Mouse (Mus musculus) forebrain, embryonic 11.5 days (tissue): ENCODE data around the gene Sfxn2. TPM values are rescaled to one million over a fixed set of nuclear protein-coding genes. Genes with fewer than 3 reads are reported as not detected.

Experiments
- ATAC-seq: fragments of 200-750 bp; cut with Nextera tagmentation; replicated peaks from 2 replicates; pipeline ENCODE4 v1.8.0; 2017; ENCODE audit warnings: moderate TSS enrichment; ENCODE audit not compliant: low FRiP score
- DNase-seq: peaks from one replicate; pipeline ENCODE4 v3.0.0-alpha.2; 2017; ENCODE audit warnings: low spot score
- H3K27ac ChIP-seq: fragments of 300-500 bp; sonication (generic); 2 replicates; pipeline ENCODE4 v1.5.1; 2014; ENCODE audit warnings: low read depth, low read length
- H3K27me3 ChIP-seq: fragments of 300-500 bp; sonication (generic); 2 replicates; pipeline ENCODE4 v1.6.1; 2014; ENCODE audit warnings: mild to moderate bottlenecking, low read length, mixed read lengths; ENCODE audit not compliant: control insufficient read depth, insufficient read depth
- H3K36me3 ChIP-seq: fragments of 300-500 bp; sonication (generic); 2 replicates; pipeline ENCODE4 v1.6.1; 2014; ENCODE audit warnings: mild to moderate bottlenecking, low read length, moderate library complexity, mixed read lengths; ENCODE audit not compliant: control insufficient read depth, insufficient read depth
- H3K4me1 ChIP-seq: fragments of 300-500 bp; sonication (generic); replicated peaks from 2 replicates; pipeline ENCODE4 v1.6.1; 2014; ENCODE audit warnings: low read length, mixed read lengths; ENCODE audit not compliant: control insufficient read depth, insufficient read depth
- H3K4me2 ChIP-seq: fragments of 300-500 bp; sonication (generic); 2 replicates; pipeline ENCODE4 v1.6.1; 2014; ENCODE audit warnings: low read depth, mild to moderate bottlenecking, low read length, moderate library complexity, mixed read lengths; ENCODE audit not compliant: severe bottlenecking
- H3K4me3 ChIP-seq: fragments of 300-500 bp; sonication (generic); 2 replicates; pipeline ENCODE4 v1.5.1; 2014; ENCODE audit warnings: low read depth, low read length
- H3K9ac ChIP-seq: fragments of 300-500 bp; sonication (generic); 2 replicates; pipeline ENCODE4 v1.6.1; 2014; ENCODE audit warnings: low read length
- H3K9me3 ChIP-seq: fragments of 300-500 bp; sonication (generic); 2 replicates; pipeline ENCODE4 v1.6.1; 2016; ENCODE audit warnings: low read length, mixed read lengths; ENCODE audit not compliant: control insufficient read depth
- WGBS: fragments of 180-500 bp; shearing (Covaris S2); extraction: QIAGEN DNeasy Blood & Tissue Kit; methylation state at CpG from one replicate; pipeline ENCODE4 v1.1.7; 2014; 5-methylcytosine and 5-hydroxymethylcytosine counted together
- polyA plus RNA-seq: library from polyadenylated mRNA; unstranded; fragments of >200 nt; fragmentation: Nextera tagmentation; extraction: Ambion mirVana; gene quantifications from 2 replicates; pipeline ENCODE4 v1.2.1, GENCODE M21; 2014

Gene Sfxn2
- polyA plus RNA-seq, 1 experiment from 2014 or later = 10.9 TPM

- Histone ChIP-seq H3K9ac (peak overlapping the region; percentile 77), H3K9me3 (no peaks in the 10 kb centered on the region), H3K4me1 (peaks cover 6% of the 10 kb centered on the region; the same call in 1 of the 2 replicates), H3K4me3 (peak overlapping the region; percentile 92), H3K36me3 (no peaks in the 10 kb centered on the region), H3K27ac (no peak overlapping the region), H3K27me3 (no peaks in the 10 kb centered on the region), H3K4me2 (peak overlapping the region; percentile 93)
- no peak for DNase-seq
- 22% methylated on average over 22 of the region's 22 CpGs for WGBS
- ATAC-seq = no peak; the same call in none of the 2 replicates
Measured at GRCm38 (mm10) chr19:46599375-46600256, 26.5 kb downstream of the Sfxn2 start.

DNA sequence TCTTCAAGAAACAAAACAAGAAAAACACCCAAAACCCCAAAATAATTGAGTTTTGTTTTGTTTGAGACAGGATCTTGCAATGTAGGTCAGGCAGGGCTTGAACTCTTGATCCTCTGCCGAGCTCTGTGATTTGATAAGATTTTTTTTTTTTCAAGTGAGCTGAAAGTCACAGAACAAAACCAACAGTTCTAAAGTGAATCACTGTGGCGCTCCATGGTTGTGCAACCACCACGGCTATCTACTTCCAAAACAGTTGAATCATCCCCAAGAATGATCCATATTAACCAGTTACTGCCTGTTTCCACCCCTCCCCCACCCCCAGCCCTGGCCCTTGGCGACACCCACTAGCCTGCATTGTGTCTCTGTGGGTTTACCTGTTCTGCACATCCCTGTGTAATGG, 27.2 kb downstream of the Sfxn2 start:
- DNase-seq = no peak
- H3K9me3 ChIP-seq = no peaks in the 10 kb centered on the region
- ATAC-seq = no peak
- no peak overlapping the region for H3K9ac ChIP-seq
- no peaks in the 10 kb centered on the region for H3K27me3 ChIP-seq
- 0 out of 2 replicates have a peak overlapping the region, but pooled peaks have one; percentile 93 for H3K4me2 ChIP-seq
- no peaks in the 10 kb centered on the region for H3K36me3 ChIP-seq
- peaks cover 6% of the 10 kb centered on the region; the same call in 1 of the 2 replicates for H3K4me1 ChIP-seq
- no peak overlapping the region for H3K4me3 ChIP-seq
- H3K27ac ChIP-seq = no peak overlapping the region
- 89% methylated on average over 4 of the region's 4 CpGs for WGBS

DNA sequence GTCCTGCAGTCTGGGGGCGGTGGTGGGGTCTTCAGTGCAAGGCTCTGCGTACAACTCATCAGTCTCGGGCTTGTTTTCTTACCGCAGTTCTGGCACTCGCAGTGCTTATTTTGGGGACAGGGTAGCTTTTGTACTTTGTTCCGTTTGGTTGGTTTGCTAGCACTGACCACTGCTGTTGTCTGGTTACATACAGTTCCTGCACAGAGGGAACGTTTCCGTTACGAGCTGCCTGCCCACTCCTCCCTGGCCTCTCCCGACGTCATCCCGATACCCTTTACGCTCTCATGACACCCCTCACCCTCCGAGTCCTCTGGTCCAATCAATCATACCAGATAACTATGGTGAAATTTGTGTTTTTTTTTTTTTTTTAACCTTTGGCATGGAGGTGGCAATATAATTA, 28.3 kb downstream of the Sfxn2 start:
- Histone ChIP-seq H3K4me2 (no peak overlapping the region), H3K4me3 (no peak overlapping the region), H3K9ac (no peak overlapping the region), H3K4me1 (peaks cover 6% of the 10 kb centered on the region; the same call in 1 of the 2 replicates), H3K27me3 (no peaks in the 10 kb centered on the region), H3K9me3 (no peaks in the 10 kb centered on the region), H3K27ac (no peak overlapping the region), H3K36me3 (no peaks in the 10 kb centered on the region)
- ATAC-seq = no peak
- DNase-seq = no peak
- 90% methylated on average over 14 of the region's 14 CpGs for WGBS

DNA sequence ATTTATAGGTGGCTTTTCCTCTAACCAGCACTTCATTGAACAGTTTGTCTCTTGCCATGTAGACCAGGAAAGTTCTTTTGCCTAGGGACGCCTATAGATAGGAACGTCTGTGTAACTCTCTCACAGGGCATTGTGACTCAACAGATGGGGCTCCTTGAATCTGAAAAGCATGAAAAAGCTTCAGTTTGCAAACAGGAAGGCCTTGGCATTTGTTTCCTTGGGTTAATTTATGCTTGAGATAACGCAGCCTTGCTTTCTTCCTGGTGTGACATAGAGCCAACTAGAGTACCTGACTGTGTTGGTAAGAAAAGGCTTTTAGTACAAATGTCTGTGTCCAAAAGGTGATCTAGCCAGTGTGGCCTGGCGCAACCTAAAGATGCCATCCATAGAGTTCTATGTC, 29.2 kb downstream of the Sfxn2 start:
- Histone ChIP-seq H3K9ac (no peak overlapping the region), H3K9me3 (no peaks in the 10 kb centered on the region), H3K4me2 (no peak overlapping the region), H3K27ac (no peak overlapping the region), H3K27me3 (no peaks in the 10 kb centered on the region), H3K36me3 (no peaks in the 10 kb centered on the region), H3K4me1 (peaks cover 6% of the 10 kb centered on the region; the same call in 1 of the 2 replicates), H3K4me3 (no peak overlapping the region)
- DNase-seq = no peak
- no peak for ATAC-seq
- WGBS = 93% methylated on average over 4 of the region's 4 CpGs

GRCm38 (mm10) chr19:46606718-46607117, 33.6 kb downstream of the Sfxn2 start:
- Histone ChIP-seq H3K27ac (no peak overlapping the region), H3K4me1 (no peaks in the 10 kb centered on the region), H3K27me3 (no peaks in the 10 kb centered on the region), H3K9ac (no peak overlapping the region), H3K36me3 (no peaks in the 10 kb centered on the region), H3K9me3 (no peaks in the 10 kb centered on the region), H3K4me2 (no peak overlapping the region), H3K4me3 (no peak overlapping the region)
- WGBS = 96% methylated on average over 13 of the region's 13 CpGs
- DNase-seq (no peak), ATAC-seq (no peak)

DNA sequence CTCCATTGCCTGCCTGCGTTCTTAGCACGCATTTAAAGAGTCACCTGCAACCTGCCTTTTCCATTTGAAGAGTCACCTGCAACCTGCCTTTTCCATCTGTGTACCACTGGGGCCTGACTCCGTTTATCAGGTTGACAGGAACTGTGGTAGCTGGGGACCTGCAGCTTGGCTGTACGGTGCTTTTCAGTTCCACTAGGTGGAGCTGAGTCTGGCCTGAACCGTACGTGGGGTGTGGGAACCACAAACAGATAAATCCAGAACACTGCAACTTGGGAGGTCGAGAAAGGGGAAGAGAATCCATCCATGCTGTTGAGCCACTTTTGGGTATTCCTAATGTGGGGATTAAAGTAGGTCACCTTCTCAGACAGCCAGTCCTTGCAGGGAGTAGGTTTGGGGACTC, 34.3 kb downstream of the Sfxn2 start:
- DNase-seq (no peak), ATAC-seq (no peak)
- H3K27me3 ChIP-seq = no peaks in the 10 kb centered on the region
- no peak overlapping the region for H3K4me2 ChIP-seq
- 74% methylated on average over 7 of the region's 7 CpGs for WGBS
- no peak overlapping the region for H3K27ac ChIP-seq
- no peaks in the 10 kb centered on the region for H3K36me3 ChIP-seq
- no peak overlapping the region for H3K9ac ChIP-seq
- no peak overlapping the region for H3K4me3 ChIP-seq
- no peaks in the 10 kb centered on the region for H3K9me3 ChIP-seq
- H3K4me1 ChIP-seq = no peaks in the 10 kb centered on the region

DNA sequence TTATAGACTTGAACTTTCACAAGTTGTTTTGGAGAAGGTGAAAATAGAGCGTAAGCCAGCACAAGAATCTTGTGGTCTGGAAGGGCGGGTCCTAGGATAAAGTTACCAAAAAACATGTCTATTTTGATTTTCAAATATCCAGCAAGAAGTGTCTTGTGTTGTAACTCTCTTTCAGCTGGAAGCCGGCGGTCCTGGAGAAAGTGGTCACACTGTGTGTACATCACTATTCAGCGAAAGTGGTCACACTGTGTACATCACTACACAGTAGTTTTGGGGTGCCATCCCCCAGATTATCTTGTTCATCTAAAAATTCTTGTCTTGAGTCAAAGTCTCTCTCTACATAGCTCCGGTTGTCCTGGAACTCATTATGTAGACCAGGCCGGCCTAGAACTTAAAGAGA, 35.0 kb downstream of the Sfxn2 start:
- no peaks in the 10 kb centered on the region for H3K4me1 ChIP-seq
- H3K27ac ChIP-seq = no peak overlapping the region
- H3K9me3 ChIP-seq = no peaks in the 10 kb centered on the region
- WGBS = 99% methylated on average over 7 of the region's 7 CpGs
- no peak overlapping the region for H3K4me2 ChIP-seq
- H3K4me3 ChIP-seq = no peak overlapping the region
- ATAC-seq (no peak), DNase-seq (no peak)
- no peaks in the 10 kb centered on the region for H3K27me3 ChIP-seq
- H3K36me3 ChIP-seq = no peaks in the 10 kb centered on the region
- H3K9ac ChIP-seq = no peak overlapping the region

- no peak overlapping the region for H3K4me3 ChIP-seq
- no peak overlapping the region for H3K9ac ChIP-seq
- DNase-seq (no peak), ATAC-seq (no peak)
- H3K4me1 ChIP-seq = peaks cover 4% of the 10 kb centered on the region; the same call in 1 of the 2 replicates
- 95% methylated on average over 11 of the region's 11 CpGs for WGBS
- H3K27ac ChIP-seq = no peak overlapping the region
- no peaks in the 10 kb centered on the region for H3K27me3 ChIP-seq
- H3K9me3 ChIP-seq = no peaks in the 10 kb centered on the region
- no peaks in the 10 kb centered on the region for H3K36me3 ChIP-seq
- no peak overlapping the region for H3K4me2 ChIP-seq
Measured at GRCm38 (mm10) chr19:46616378-46616777, 43.2 kb downstream of the Sfxn2 start.

DNA sequence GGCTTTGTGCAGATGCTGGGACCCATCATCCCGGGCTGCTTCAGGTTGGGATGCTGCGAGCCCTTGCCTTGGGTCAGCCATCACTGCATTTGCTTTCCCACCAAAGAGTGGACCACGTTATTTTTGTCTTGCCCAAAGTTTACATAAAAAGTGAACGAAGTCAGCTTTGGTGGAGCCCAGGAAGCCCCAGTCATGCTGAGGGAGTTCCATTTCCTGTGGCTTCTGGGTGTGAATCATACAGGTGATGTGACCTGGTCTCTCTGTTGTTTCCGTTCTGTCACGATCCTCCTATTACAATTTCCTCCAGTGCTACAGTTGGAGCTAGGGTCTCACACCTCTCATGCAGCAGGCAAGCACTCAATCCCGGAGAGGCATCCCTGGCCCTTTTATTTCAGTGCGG, 44.2 kb downstream of the Sfxn2 start:
- no peak overlapping the region for H3K27ac ChIP-seq
- H3K9ac ChIP-seq = no peak overlapping the region
- no peaks in the 10 kb centered on the region for H3K9me3 ChIP-seq
- H3K27me3 ChIP-seq = no peaks in the 10 kb centered on the region
- H3K36me3 ChIP-seq = no peaks in the 10 kb centered on the region
- H3K4me3 ChIP-seq = no peak overlapping the region
- 91% methylated on average over 8 of the region's 8 CpGs for WGBS
- no peak overlapping the region for H3K4me2 ChIP-seq
- peaks cover 8% of the 10 kb centered on the region; the same call in 1 of the 2 replicates for H3K4me1 ChIP-seq
- no peak for ATAC-seq
- no peak for DNase-seq
